Mouse (Mus musculus): Measurements from ENCODE around the gene Olfr635. TPM values are rescaled to one million over a fixed set of nuclear protein-coding genes. Genes with fewer than 3 reads are reported as not detected.

The Olfr635 gene
- 0.02 TPM for polyA plus RNA-seq (2017; shearing (Covaris generic))

GRCm38 (mm10) chr7:103970852-103971251 lies at the start of gene Olfr635:
Gene Olfr635 (plus strand): TSS chr7:103971152.

GRCm38 (mm10) chr7:103928525-103928924 lies 42.4 kb upstream of the Olfr635 start, which contains the start of gene Olfr631:
Gene Olfr631 (plus strand): TSS chr7:103928825.

GRCm38 (mm10) chr7:103934264-103934663 lies 36.7 kb upstream of the Olfr635 start, which contains the start of gene Olfr632:
Gene Olfr632 (plus strand): TSS chr7:103934347.

GRCm38 (mm10) chr7:103944137-103944536 lies 26.8 kb upstream of the Olfr635 start, which contains the start of gene Olfr633:
Gene Olfr633 (plus strand): TSS chr7:103944437.

GRCm38 (mm10) chr7:103998446-103998845 lies 27.5 kb downstream of the Olfr635 start, which contains the start of gene Olfr638:
Gene Olfr638 (plus strand): TSS chr7:103998746.

GRCm38 (mm10) chr7:104017203-104017602 lies 46.3 kb downstream of the Olfr635 start, which contains the start of gene Olfr639:
Gene Olfr639 (minus strand): TSS chr7:104017303.

GRCm38 (mm10) chr7:104025473-104025872 lies 54.5 kb downstream of the Olfr635 start, which contains the start of gene Olfr640:
Gene Olfr640 (minus strand): TSS chr7:104025573.

GRCm38 (mm10) chr7:104035145-104035544 lies 64.2 kb downstream of the Olfr635 start, which contains the start of gene Olfr641:
Gene Olfr641 (plus strand): TSS chr7:104035445.

Other genes with a start within 250 kb of the Olfr635 start
- gene Olfr628, start 240.8 kb upstream of the Olfr635 start, polyA plus RNA-seq (2017; shearing (Covaris generic)), result not detected
- gene Olfr629, start 226.2 kb upstream of the Olfr635 start, polyA plus RNA-seq (2017; shearing (Covaris generic)), result not detected
- gene Olfr630, start 213.8 kb upstream of the Olfr635 start, polyA plus RNA-seq (2017; shearing (Covaris generic)), result not detected
- 0.08 TPM for gene Olfr69, start 199.6 kb upstream of the Olfr635 start, polyA plus RNA-seq (2017; shearing (Covaris generic))
- gene Olfr68, start 191.5 kb upstream of the Olfr635 start, polyA plus RNA-seq (2017; shearing (Covaris generic)), result not detected
- gene Olfr67, start 179.3 kb upstream of the Olfr635 start, polyA plus RNA-seq (2017; shearing (Covaris generic)), result 0.05 TPM
- gene Hbb-bt, start 157.2 kb upstream of the Olfr635 start, polyA plus RNA-seq (2017; shearing (Covaris generic)), result 32.1 TPM
- 155 TPM for gene Hbb-bs, start 143.1 kb upstream of the Olfr635 start, polyA plus RNA-seq (2017; shearing (Covaris generic))
- gene Hbb-bh2, start 130.6 kb upstream of the Olfr635 start, polyA plus RNA-seq (2017; shearing (Covaris generic)), result not detected
- gene Hbb-bh1, start 128.0 kb upstream of the Olfr635 start, polyA plus RNA-seq (2017; shearing (Covaris generic)), result not detected
- not detected for gene Hbb-y, start 117.9 kb upstream of the Olfr635 start, polyA plus RNA-seq (2017; shearing (Covaris generic))
- not detected for gene Olfr66, start 84.9 kb upstream of the Olfr635 start, polyA plus RNA-seq (2017; shearing (Covaris generic))
- 0.07 TPM for gene Olfr64, start 76.7 kb upstream of the Olfr635 start, polyA plus RNA-seq (2017; shearing (Covaris generic))
- not detected for gene Olfr65, start 67.7 kb upstream of the Olfr635 start, polyA plus RNA-seq (2017; shearing (Covaris generic))
- not detected for gene Olfr631, start 42.3 kb upstream of the Olfr635 start, polyA plus RNA-seq (2017; shearing (Covaris generic))
- not detected for gene Olfr632, start 36.8 kb upstream of the Olfr635 start, polyA plus RNA-seq (2017; shearing (Covaris generic))
- not detected for gene Olfr633, start 26.7 kb upstream of the Olfr635 start, polyA plus RNA-seq (2017; shearing (Covaris generic))
- gene Olfr638, start 27.6 kb downstream of the Olfr635 start, polyA plus RNA-seq (2017; shearing (Covaris generic)), result not detected
- 0.02 TPM for gene Olfr639, start 46.2 kb downstream of the Olfr635 start, polyA plus RNA-seq (2017; shearing (Covaris generic))
- gene Olfr640, start 54.4 kb downstream of the Olfr635 start, polyA plus RNA-seq (2017; shearing (Covaris generic)), result not detected
- not detected for gene Olfr641, start 64.3 kb downstream of the Olfr635 start, polyA plus RNA-seq (2017; shearing (Covaris generic))
- gene Olfr642, start 81.5 kb downstream of the Olfr635 start, polyA plus RNA-seq (2017; shearing (Covaris generic)), result not detected
- gene 4930516K23Rik, start 90.3 kb downstream of the Olfr635 start, polyA plus RNA-seq (2017; shearing (Covaris generic)), result not detected
- gene Olfr644, start 100.7 kb downstream of the Olfr635 start, polyA plus RNA-seq (2017; shearing (Covaris generic)), result not detected
- not detected for gene Olfr645, start 114.3 kb downstream of the Olfr635 start, polyA plus RNA-seq (2017; shearing (Covaris generic))
- not detected for gene Olfr646, start 133.7 kb downstream of the Olfr635 start, polyA plus RNA-seq (2017; shearing (Covaris generic))
- gene Ubqln5, start 158.7 kb downstream of the Olfr635 start, polyA plus RNA-seq (2017; shearing (Covaris generic)), result not detected
- gene Olfr643, start 166.3 kb downstream of the Olfr635 start, polyA plus RNA-seq (2017; shearing (Covaris generic)), result not detected
- gene Ubqln3, start 172.1 kb downstream of the Olfr635 start, polyA plus RNA-seq (2017; shearing (Covaris generic)), result not detected
- not detected for gene Ubqlnl, start 179.4 kb downstream of the Olfr635 start, polyA plus RNA-seq (2017; shearing (Covaris generic))
- gene Olfm5, start 193.7 kb downstream of the Olfr635 start, polyA plus RNA-seq (2017; shearing (Covaris generic)), result not detected
- gene Olfr648, start 212.2 kb downstream of the Olfr635 start, polyA plus RNA-seq (2017; shearing (Covaris generic)), result 0.17 TPM
- not detected for gene Olfr649, start 224.8 kb downstream of the Olfr635 start, polyA plus RNA-seq (2017; shearing (Covaris generic))
- gene Trim6, start 247.6 kb downstream of the Olfr635 start, polyA plus RNA-seq (2017; shearing (Covaris generic)), result 1.9 TPM